Mouse (Mus musculus): ENCODE measurements around the gene Ptbp1.

DNA sequence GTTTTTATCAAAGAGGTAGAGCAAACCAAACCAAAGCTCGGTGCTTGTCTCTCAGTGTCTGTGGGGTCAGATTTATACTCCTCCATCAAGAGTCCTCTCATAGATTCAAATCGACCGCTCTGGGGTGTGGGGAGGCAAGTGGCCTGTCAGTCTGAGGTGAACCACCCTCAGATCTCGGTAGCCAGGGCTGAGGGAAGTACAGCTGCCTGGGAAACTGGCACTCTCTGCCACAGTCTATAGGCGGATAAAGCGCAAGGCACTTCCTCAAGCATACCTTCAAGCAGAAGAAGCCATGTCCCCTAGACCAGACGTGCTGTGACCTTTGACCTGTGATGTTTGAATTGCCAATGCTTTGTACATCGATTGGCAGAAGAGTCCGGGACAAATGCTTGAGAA lies 21.4 kb upstream of the Ptbp1 start:
- TF ChIP-seq CTCF (IDR thresholded peaks at IDR 0.05; ENCODE audit: extremely low read depth, insufficient read length, insufficient replicate concordance, low read depth, low read length) (no peak), POLR2A (IDR thresholded peaks at IDR 0.05; ENCODE audit: low read depth, low read length) (no peak)
